Mouse (Mus musculus) regulatory T cell (primary cell): ENCODE measurements around the gene Ddc.

Source experiments
- in situ Hi-C: fragments of 300-600 bp; cut with MboI, MseI; formaldehyde crosslinking; loops from one replicate; pipeline ENCODE4 v1.15.1; 2025; ENCODE audit warnings: high pct_unique_total_duplicates

Ddc gene

GRCm38 (mm10) chr11:11849513-11850311 lies 48.2 kb downstream of the Ddc start:
- in situ Hi-C loops: no loop called here

DNA sequence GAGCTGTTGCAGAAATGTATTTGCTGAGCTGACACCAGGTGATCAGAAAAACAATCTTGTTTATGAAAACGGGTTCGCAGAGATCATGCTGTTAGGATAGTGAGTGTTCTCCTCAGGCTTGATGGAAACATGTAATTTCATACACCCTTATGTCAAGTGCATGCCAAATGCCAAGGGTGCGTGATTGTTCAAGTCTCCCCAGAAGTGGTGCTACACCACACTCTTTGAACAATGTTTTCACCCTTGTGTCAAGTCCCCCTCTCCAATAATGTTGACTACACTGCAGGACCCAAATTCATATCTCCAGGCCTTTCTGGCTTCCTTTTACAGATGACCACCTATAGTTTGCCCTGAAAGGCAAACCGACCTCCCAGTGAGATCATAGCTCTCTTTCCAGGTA lies 49.5 kb downstream of the Ddc start:
- in situ Hi-C loops: no loop called here

DNA sequence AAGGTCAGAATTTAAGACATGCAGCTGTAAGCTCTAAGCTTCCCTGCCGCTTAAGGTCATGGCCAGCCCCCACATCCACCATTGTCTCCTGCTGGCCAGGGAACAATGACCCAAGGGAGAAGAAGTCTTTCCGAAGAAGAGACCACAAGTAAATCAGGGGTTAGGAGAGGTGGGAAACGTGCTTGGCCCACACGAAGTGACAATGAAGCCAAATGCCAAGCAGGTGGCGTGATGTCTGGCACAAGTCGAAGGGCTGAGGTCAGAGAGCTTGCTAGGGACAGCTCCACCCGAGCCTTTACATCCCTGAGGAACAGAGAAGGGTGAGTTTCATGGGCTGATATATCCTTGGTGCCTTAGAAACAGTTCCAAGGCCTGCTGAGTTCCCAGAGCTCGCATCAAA lies 52.9 kb downstream of the Ddc start:
- in situ Hi-C loops: no loop called here

- in situ Hi-C loops: no loop called here
Observed at GRCm38 (mm10) chr11:11844367-11844971, 53.5 kb downstream of the Ddc start.

DNA sequence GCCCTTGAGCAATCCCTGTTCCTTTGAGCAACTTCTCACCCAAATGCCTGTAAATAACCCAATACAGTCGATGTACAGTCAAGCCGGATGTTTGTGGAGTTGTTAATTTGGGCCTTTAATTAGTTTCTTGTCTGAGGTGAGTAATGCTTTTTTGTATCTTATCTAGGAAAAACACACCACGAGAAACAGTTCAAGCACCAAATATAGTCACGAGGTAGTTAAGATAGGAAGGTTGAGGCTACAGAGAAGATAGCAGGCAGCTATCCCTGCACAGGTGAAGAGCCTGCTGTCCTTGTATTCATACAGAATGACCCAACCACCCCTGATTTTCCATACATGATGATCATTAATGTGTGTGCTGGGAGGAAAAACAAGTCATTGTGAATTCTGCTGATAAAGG lies 56.4 kb downstream of the Ddc start:
- in situ Hi-C loops: no loop called here

DNA sequence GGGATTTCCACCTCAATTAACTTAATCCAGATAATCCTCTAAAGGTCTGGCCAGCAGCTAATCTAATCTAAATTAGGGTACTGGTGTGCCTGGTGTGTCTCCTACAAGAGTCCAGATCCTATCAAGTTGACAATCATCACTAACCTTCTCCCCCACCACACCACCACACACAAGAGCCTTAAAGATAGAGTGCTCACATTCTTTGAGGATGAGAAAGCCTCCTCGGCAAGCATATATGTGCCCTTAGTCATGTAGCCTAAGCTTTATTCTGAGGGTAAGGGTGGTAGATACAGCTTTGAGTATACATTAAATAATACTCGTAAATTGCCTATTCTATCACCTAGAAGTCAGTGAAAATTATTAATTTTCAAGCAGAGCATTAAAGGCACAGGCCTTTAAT lies 57.2 kb downstream of the Ddc start:
- in situ Hi-C loops: no loop called here

DNA sequence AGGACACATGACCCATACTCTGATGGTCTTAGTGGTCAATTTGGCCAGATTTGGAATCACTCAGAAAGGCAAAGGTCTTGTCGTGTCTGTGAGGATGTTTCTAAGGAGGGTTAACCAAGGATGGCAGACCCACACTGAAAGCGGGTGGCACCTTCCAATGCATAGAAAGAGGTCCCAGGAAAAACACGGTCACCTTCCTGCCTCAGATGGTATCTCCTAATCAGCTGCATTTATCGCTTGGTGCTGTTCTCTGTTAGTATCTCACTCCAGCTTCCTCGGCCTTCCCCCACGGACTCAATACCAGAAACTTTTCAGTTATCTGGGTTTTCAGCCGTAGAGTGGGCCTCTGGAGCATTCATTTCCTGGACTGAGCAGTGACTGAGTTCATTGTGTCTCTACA lies 58.1 kb downstream of the Ddc start:
- in situ Hi-C loops: no loop called here

GRCm38 (mm10) chr11:11837384-11837783 lies 60.6 kb downstream of the Ddc start:
- in situ Hi-C loops: no loop called here

GRCm38 (mm10) chr11:11836713-11837370 lies 61.1 kb downstream of the Ddc start:
- in situ Hi-C loops: no loop called here

- in situ Hi-C loops: no loop called here
Observed at GRCm38 (mm10) chr11:11836262-11836661, 61.7 kb downstream of the Ddc start.

DNA sequence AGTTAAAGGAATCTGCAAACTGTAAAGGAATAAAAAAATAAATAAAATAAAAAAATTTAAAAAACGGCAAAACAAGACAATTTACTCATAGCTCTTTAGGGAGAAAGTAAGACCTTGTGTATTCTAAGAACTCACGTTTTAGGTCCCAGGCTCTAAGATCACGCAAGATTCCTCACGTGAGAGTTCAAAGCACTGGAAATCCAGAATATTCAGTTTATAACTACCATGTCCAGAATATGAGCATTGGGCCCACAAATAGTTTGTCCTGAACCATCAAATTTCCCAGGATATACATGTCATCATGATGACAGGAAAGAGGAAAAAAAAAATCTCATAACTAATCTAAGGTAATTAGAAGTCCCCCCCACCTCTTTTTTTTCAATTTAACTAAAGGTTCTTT lies 62.2 kb downstream of the Ddc start:
- in situ Hi-C loops: no loop called here

DNA sequence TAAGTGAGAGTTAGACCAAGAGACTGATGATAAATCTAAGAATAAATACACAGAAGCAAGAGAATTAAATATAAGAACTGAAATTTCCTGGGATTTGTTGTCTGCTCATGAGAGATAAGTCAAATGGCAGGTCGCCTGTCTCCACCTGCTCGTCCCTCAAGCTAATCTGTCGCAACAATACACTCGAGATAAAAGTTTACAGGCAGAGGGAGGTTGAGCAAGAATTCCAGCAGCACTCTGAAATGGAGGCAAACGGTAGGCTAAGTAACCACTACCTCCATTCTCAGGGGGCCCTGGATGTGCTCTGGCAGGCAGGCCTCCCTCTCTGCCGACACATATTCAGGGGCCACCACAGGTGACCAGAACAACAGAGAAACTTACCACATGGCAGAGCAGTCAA lies 62.6 kb downstream of the Ddc start:
- in situ Hi-C loops: no loop called here

- in situ Hi-C loops: no loop called here
Observed at GRCm38 (mm10) chr11:11833100-11833499, 64.8 kb downstream of the Ddc start.

DNA sequence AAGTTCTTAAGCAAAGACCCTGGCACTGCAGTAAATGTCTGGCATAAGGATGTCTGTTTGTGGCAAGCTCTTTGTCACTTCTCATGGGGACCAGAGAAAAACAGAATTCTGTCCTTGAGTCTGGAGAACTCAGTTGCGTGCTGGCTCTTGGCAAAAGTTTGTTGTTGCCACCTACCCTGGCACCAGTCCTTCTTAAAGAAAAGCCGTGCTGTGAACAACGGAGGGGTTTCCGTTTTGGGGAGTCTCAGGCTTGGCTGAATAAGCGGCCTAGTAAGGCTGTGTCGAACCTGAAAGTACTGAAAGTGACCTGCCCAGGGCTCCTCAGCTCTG lies 65.2 kb downstream of the Ddc start:
- in situ Hi-C loops: no loop called here

- in situ Hi-C loops: no loop called here
Observed at GRCm38 (mm10) chr11:11831940-11832754, 65.8 kb downstream of the Ddc start.

- in situ Hi-C loops: no loop called here
Observed at GRCm38 (mm10) chr11:11831526-11831925, 66.4 kb downstream of the Ddc start.

DNA sequence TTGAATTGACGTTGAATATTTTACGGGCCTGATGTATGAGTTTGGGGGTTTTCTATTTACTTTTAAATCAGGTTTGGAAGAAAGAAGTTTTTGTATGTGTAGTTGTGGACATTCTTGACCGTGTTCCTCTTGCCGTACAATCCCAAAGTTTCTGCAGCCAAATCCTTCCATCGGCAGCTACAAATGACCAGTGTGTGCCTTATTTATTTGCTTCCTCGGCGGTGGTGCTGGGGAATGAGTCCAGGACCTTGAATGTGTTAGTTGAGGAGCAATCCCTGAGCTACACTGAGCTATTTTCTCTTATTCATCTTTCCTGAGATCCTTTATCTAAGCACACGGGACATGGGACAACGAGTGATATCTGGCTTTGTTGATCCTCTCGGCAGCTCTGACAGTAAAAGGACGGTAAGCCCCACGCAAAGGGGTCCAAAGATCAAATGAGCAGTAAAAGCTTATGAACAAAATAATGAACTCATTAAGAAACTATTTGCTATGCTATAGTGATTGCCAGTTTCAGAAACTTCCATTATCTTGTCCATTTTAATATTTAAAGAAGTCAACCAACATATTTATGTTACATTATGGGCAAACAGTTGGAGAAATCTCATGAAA lies 67.0 kb downstream of the Ddc start:
- in situ Hi-C loops: no loop called here

DNA sequence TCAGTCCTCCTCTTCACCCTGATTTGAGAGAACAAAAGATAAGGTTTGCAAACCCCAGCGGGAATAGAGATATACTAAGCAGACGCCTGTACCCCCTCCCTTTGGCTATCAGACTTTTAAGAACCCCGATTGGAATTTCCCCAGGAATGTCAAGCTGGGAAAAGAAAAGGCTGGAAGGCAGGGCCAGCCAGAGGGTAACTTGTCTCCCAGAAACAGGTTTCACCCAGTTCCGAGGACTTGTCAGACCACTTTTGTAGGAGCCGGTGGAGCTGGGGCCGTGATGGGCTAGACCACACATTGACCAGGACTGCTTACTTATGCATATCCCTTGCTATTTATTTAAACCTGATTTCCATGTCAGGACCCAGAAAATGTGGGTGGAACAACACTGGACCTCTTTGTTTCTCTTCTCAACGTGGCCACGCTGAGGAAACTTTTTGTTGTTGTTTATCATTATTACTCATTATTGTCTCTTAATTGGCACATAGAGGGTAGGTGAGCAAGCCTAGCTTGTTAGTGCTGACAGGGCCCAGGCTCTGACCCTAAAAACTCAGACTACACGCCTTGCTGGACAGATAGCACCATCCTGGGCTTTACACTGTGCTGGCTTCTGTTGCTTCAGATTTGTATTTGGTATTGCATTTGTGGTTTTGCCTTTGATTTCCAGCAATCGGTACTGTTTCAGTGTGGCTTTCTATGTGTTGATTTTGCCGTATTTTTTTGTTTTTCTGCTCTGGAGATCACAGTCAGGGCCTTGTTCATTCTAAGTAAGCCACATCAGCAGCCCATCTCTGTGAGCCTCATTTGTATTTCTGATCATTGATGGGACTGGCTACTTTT lies 68.6 kb downstream of the Ddc start:
- in situ Hi-C loops: no loop called here

DNA sequence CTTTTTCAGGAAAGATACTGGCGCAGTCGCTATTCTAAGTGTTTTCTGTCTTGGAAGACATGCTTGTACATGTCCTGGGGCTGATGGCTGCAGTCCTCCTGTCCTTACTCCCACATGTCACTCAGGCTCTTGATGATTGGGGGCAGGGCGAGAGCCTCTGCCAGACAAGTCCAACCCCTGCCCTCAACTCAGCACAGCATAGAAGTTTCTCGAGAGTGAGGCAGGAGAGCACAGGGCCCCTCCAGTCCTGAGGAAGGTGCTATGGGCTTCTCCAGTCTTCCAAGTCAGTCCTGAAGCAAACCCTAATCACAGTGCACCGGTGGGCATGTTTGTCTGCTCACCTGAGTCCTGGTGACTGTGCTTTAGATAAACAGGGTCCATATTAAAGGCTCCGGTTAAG lies 69.2 kb downstream of the Ddc start:
- in situ Hi-C loops: no loop called here

DNA sequence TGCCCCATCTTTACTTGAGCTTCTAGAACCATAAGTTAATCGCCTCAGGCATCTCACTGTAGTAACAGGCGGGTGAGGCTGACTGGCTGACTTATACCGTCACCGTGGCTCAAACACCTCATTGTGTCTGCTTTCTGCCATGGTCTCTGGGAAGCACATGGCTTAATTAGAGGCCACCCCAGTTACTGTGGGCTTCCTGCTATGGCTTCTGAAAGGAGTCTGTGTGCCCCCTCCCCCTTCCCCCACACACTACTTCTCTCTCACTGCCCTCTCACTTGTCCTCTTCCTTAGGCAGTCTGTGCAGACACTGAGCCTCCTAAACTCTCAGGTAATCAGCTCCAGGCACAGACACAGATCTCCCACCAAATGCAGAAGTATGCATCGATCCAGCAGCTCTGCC lies 69.7 kb downstream of the Ddc start:
- in situ Hi-C loops: no loop called here

- in situ Hi-C loops: no loop called here
Observed at GRCm38 (mm10) chr11:11826475-11826874, 71.5 kb downstream of the Ddc start.
